Mouse (Mus musculus) hindbrain, embryonic 14.5 days (tissue): ENCODE data around the gene Usp1. TPM values are rescaled to one million over a fixed set of nuclear protein-coding genes. Genes with fewer than 3 reads are reported as not detected.
"Not testable (repeated sequence)": the region's sequence is repeated elsewhere in the genome, so short reads cannot be mapped to it uniquely, and the experiment has no call there.

Experiments used
- ATAC-seq: fragments of 200-750 bp; cut with Nextera tagmentation; 2 replicates; pipeline ENCODE4 v1.8.0; 2017; ENCODE audit warnings: moderate number of reproducible peaks, mild to moderate bottlenecking, moderate TSS enrichment, moderate library complexity; ENCODE audit not compliant: low FRiP score
- DNase-seq: peaks from one replicate; pipeline ENCODE4 v3.0.0-alpha.2; 2015; ENCODE audit warnings: low spot score
- H3K27ac ChIP-seq: fragments of 300-500 bp; sonication (generic); 2 replicates; pipeline ENCODE4 v1.5.1; 2014; ENCODE audit warnings: mild to moderate bottlenecking, moderate library complexity
- H3K27me3 ChIP-seq: fragments of 300-500 bp; sonication (generic); 2 replicates; pipeline ENCODE4 v1.6.1; 2014; ENCODE audit warnings: mild to moderate bottlenecking, low read length, mixed read lengths; ENCODE audit not compliant: control insufficient read depth, insufficient read depth
- H3K36me3 ChIP-seq: fragments of 300-500 bp; sonication (generic); replicated peaks from 2 replicates; pipeline ENCODE4 v1.6.1; 2014; ENCODE audit not compliant: control insufficient read depth, insufficient read depth
- H3K4me1 ChIP-seq: fragments of 300-500 bp; sonication (generic); replicated peaks from 2 replicates; pipeline ENCODE4 v1.6.1; 2014; ENCODE audit warnings: antibody characterized with exemption, low read length, mixed read lengths; ENCODE audit not compliant: control insufficient read depth, insufficient read depth
- H3K4me2 ChIP-seq: fragments of 300-500 bp; sonication (generic); replicated peaks from 2 replicates; pipeline ENCODE4 v1.6.1; 2014; ENCODE audit warnings: mild to moderate bottlenecking, moderate library complexity
- H3K4me3 ChIP-seq: fragments of 300-500 bp; sonication (generic); replicated peaks from 2 replicates; pipeline ENCODE4 v1.5.1; 2014; ENCODE audit warnings: mild to moderate bottlenecking, low read length
- H3K9ac ChIP-seq: fragments of 300-500 bp; sonication (generic); 2 replicates; pipeline ENCODE4 v1.6.1; 2014
- H3K9me3 ChIP-seq: fragments of 300-500 bp; sonication (generic); 2 replicates; pipeline ENCODE4 v1.6.1; 2016; ENCODE audit warnings: low read length; ENCODE audit not compliant: control insufficient read depth
- WGBS: fragments of 180-500 bp; shearing (Covaris S2); extraction: QIAGEN DNeasy Blood & Tissue Kit; methylation state at CpG from one replicate; pipeline ENCODE4 v1.1.7; 2014; 5-methylcytosine and 5-hydroxymethylcytosine counted together
- polyA plus RNA-seq: library from polyadenylated mRNA; unstranded; fragments of >200 nt; fragmentation: Nextera tagmentation; extraction: Ambion mirVana; gene quantifications from 2 replicates; pipeline ENCODE4 v1.2.1, GENCODE M21; 2014

The Usp1 gene
- polyA plus RNA-seq, 1 experiment from 2014 or later, result 36.1 TPM

- WGBS, result under 1% methylated on average over 50 of the region's 53 CpGs
- H3K9me3 ChIP-seq, result no peaks in the 10 kb centered on the region
Measured at GRCm38 (mm10) chr4:98922643-98923567, 705 bp upstream of the Usp1 start.

GRCm38 (mm10) chr4:98924071-98924905, 678 bp downstream of the Usp1 start:
- ATAC-seq (peak; percentile 12; the same call in 1 of the 2 replicates), DNase-seq (no peak)
- peak overlapping the region; percentile 71 for H3K4me2 ChIP-seq
- H3K27me3 ChIP-seq, result no peaks in the 10 kb centered on the region
- H3K9me3 ChIP-seq, result no peaks in the 10 kb centered on the region
- peaks cover 19% of the 10 kb centered on the region for H3K4me1 ChIP-seq
- H3K36me3 ChIP-seq, result peaks cover 8% of the 10 kb centered on the region; the same call in 1 of the 2 replicates
- H3K4me3 ChIP-seq, result peak overlapping the region; percentile 80
- under 1% methylated on average over 42 of the region's 66 CpGs for WGBS
- peak overlapping the region; percentile 80 for H3K9ac ChIP-seq
- H3K27ac ChIP-seq, result peak overlapping the region; percentile 95

More at GRCm38 (mm10) chr4:98922643-98923567, 705 bp upstream of the Usp1 start:
- H3K4me3 ChIP-seq, result peak overlapping the region; percentile 80
- H3K27ac ChIP-seq, result peak overlapping the region; percentile 95
- peak overlapping the region; percentile 84 for H3K9ac ChIP-seq
- peaks cover 19% of the 10 kb centered on the region for H3K4me1 ChIP-seq
- no peaks in the 10 kb centered on the region for H3K27me3 ChIP-seq
- peak; percentile 95 for DNase-seq
- H3K4me2 ChIP-seq, result peak overlapping the region; percentile 71
- ATAC-seq, result peak; percentile 95
- no peaks in the 10 kb centered on the region for H3K36me3 ChIP-seq

- Histone ChIP-seq H3K27me3 (no peaks in the 10 kb centered on the region), H3K4me1 (peaks cover 19% of the 10 kb centered on the region), H3K9me3 (no peaks in the 10 kb centered on the region), H3K4me2 (peak overlapping the region; percentile 71), H3K9ac (peak overlapping the region; percentile 80), H3K27ac (no peak overlapping the region), H3K4me3 (peak overlapping the region; percentile 80), H3K36me3 (peaks cover 8% of the 10 kb centered on the region; the same call in 1 of the 2 replicates)
- DNase-seq (no peak), ATAC-seq (no peak)
- 0% methylated on average over 2 of the region's 2 CpGs for WGBS
Measured at GRCm38 (mm10) chr4:98924906-98925178, 1.2 kb downstream of the Usp1 start.

- peaks cover 12% of the 10 kb centered on the region for H3K36me3 ChIP-seq
- no peak overlapping the region for H3K27ac ChIP-seq
- no peaks in the 10 kb centered on the region for H3K9me3 ChIP-seq
- peak overlapping the region; percentile 71 for H3K4me2 ChIP-seq
- H3K4me3 ChIP-seq, result peak overlapping the region; percentile 80
- WGBS, result 28% methylated on average over 6 of the region's 6 CpGs
- ATAC-seq, result no peak
- DNase-seq, result no peak
- H3K4me1 ChIP-seq, result peaks cover 19% of the 10 kb centered on the region
- H3K9ac ChIP-seq, result peak overlapping the region; percentile 80
- H3K27me3 ChIP-seq, result no peaks in the 10 kb centered on the region
Measured at GRCm38 (mm10) chr4:98925250-98925781, 1.7 kb downstream of the Usp1 start.

GRCm38 (mm10) chr4:98936036-98936435, 12.4 kb downstream of the Usp1 start:
- Histone ChIP-seq H3K27ac (no peak overlapping the region), H3K9me3 (no peaks in the 10 kb centered on the region), H3K9ac (no peak overlapping the region), H3K36me3 (peaks cover 84% of the 10 kb centered on the region), H3K4me1 (no peaks in the 10 kb centered on the region), H3K4me3 (no peak overlapping the region), H3K27me3 (no peaks in the 10 kb centered on the region), H3K4me2 (no peak overlapping the region)
- WGBS, result 81% methylated on average over 6 of the region's 6 CpGs
- no peak for DNase-seq
- ATAC-seq, result no peak

- H3K36me3 ChIP-seq, result peaks cover 81% of the 10 kb centered on the region
- not testable (repeated sequence) for H3K4me1 ChIP-seq, H3K9ac ChIP-seq, H3K9me3 ChIP-seq, H3K27ac ChIP-seq, H3K27me3 ChIP-seq, H3K4me3 ChIP-seq, ATAC-seq, DNase-seq, H3K4me2 ChIP-seq
- 94% methylated on average over 6 of the region's 6 CpGs for WGBS
Measured at GRCm38 (mm10) chr4:98938210-98938609, 14.6 kb downstream of the Usp1 start.

GRCm38 (mm10) chr4:98950563-98950962, 27.0 kb downstream of the Usp1 start:
- Histone ChIP-seq H3K27me3 (no peaks in the 10 kb centered on the region), H3K4me1 (no peaks in the 10 kb centered on the region), H3K27ac (no peak overlapping the region), H3K4me3 (no peak overlapping the region), H3K9me3 (no peaks in the 10 kb centered on the region), H3K36me3 (peaks cover 42% of the 10 kb centered on the region), H3K9ac (no peak overlapping the region), H3K4me2 (no peak overlapping the region)
- ATAC-seq, result no peak
- no peak for DNase-seq

GRCm38 (mm10) chr4:98955986-98956385, 32.4 kb downstream of the Usp1 start:
- Histone ChIP-seq H3K27me3 (no peaks in the 10 kb centered on the region), H3K4me2 (no peak overlapping the region), H3K9me3 (no peaks in the 10 kb centered on the region), H3K9ac (no peak overlapping the region), H3K27ac (no peak overlapping the region), H3K4me3 (no peak overlapping the region), H3K4me1 (no peaks in the 10 kb centered on the region), H3K36me3 (peaks cover 70% of the 10 kb centered on the region)
- ATAC-seq, result no peak
- no peak for DNase-seq
- 89% methylated on average over 8 of the region's 8 CpGs for WGBS

GRCm38 (mm10) chr4:98960243-98960642, 36.6 kb downstream of the Usp1 start:
- Histone ChIP-seq H3K4me1 (no peaks in the 10 kb centered on the region), H3K36me3 (peaks cover 77% of the 10 kb centered on the region), H3K4me3 (no peak overlapping the region), H3K27me3 (no peaks in the 10 kb centered on the region), H3K4me2 (no peak overlapping the region), H3K9me3 (no peaks in the 10 kb centered on the region), H3K9ac (no peak overlapping the region), H3K27ac (no peak overlapping the region)
- ATAC-seq (no peak), DNase-seq (no peak)
- 91% methylated on average over 3 of the region's 3 CpGs for WGBS
